Mouse (Mus musculus) heart, embryonic 11.5 days (tissue): ENCODE results near the gene Slc31a1. TPM values are rescaled to one million over a fixed set of nuclear protein-coding genes. Genes with fewer than 3 reads are reported as not detected.

ENCODE experiments used
- ATAC-seq: fragments of 200-750 bp; cut with Nextera tagmentation; replicated peaks from 2 replicates; pipeline ENCODE4 v1.8.0; 2017; ENCODE audit warnings: moderate library complexity; ENCODE audit not compliant: insufficient number of reproducible peaks, low FRiP score, low TSS enrichment
- H3K27ac ChIP-seq: fragments of 300-500 bp; sonication (generic); 2 replicates; pipeline ENCODE4 v1.5.1; 2014; ENCODE audit warnings: mild to moderate bottlenecking, low read depth, low read length
- H3K27me3 ChIP-seq: fragments of 300-500 bp; sonication (generic); 2 replicates; pipeline ENCODE4 v1.6.1; 2014; ENCODE audit warnings: mild to moderate bottlenecking, low read length, mixed read lengths; ENCODE audit not compliant: control insufficient read depth, insufficient read depth
- H3K36me3 ChIP-seq: fragments of 300-500 bp; sonication (generic); 2 replicates; pipeline ENCODE4 v1.6.1; 2014; ENCODE audit warnings: mild to moderate bottlenecking, low read length, moderate library complexity, mixed read lengths; ENCODE audit not compliant: control insufficient read depth, insufficient read depth
- H3K4me1 ChIP-seq: fragments of 300-500 bp; sonication (generic); 2 replicates; pipeline ENCODE4 v1.6.1; 2014; ENCODE audit warnings: low read length; ENCODE audit not compliant: control insufficient read depth, insufficient read depth
- H3K4me2 ChIP-seq: fragments of 300-500 bp; sonication (generic); 2 replicates; pipeline ENCODE4 v1.6.1; 2014; ENCODE audit warnings: mild to moderate bottlenecking, moderate library complexity
- H3K4me3 ChIP-seq: fragments of 300-500 bp; sonication (generic); 2 replicates; pipeline ENCODE4 v1.5.1; 2014; ENCODE audit warnings: low read depth, low read length
- H3K9ac ChIP-seq: fragments of 300-500 bp; sonication (generic); 2 replicates; pipeline ENCODE4 v1.6.1; 2014; ENCODE audit warnings: mild to moderate bottlenecking, low read depth, low read length, moderate library complexity
- H3K9me3 ChIP-seq: fragments of 300-500 bp; sonication (generic); replicated peaks from 2 replicates; pipeline ENCODE4 v1.6.1; 2016; ENCODE audit warnings: low read length; ENCODE audit not compliant: control insufficient read depth
- WGBS: fragments of 180-500 bp; shearing (Covaris S2); extraction: QIAGEN DNeasy Blood & Tissue Kit; methylation state at CpG from one replicate; pipeline ENCODE4 v1.1.7; 2014; ENCODE audit not compliant: insufficient replicate concordance; 5-methylcytosine and 5-hydroxymethylcytosine counted together
- polyA plus RNA-seq: library from polyadenylated mRNA; unstranded; fragments of >200 nt; fragmentation: Nextera tagmentation; extraction: Ambion mirVana; gene quantifications from 2 replicates; pipeline ENCODE4 v1.2.1, GENCODE M21; 2014

Gene Slc31a1
- polyA plus RNA-seq, 1 experiment from 2014 or later = 39.0 TPM

GRCm38 (mm10) chr4:62418448-62418847 lies 57.9 kb downstream of the Slc31a1 start:
- WGBS = 92% methylated on average over 8 of the region's 8 CpGs

GRCm38 (mm10) chr4:62419091-62419490 lies 58.6 kb downstream of the Slc31a1 start:
- H3K4me3 ChIP-seq = no peak overlapping the region
- no peaks in the 10 kb centered on the region for H3K27me3 ChIP-seq
- ATAC-seq = no peak

More at GRCm38 (mm10) chr4:62418448-62418847, 57.9 kb downstream of the Slc31a1 start:
- Histone ChIP-seq H3K4me3 (no peak overlapping the region), H3K4me2 (no peak overlapping the region), H3K9me3 (no peaks in the 10 kb centered on the region), H3K9ac (no peak overlapping the region), H3K36me3 (peaks cover 71% of the 10 kb centered on the region), H3K27ac (no peak overlapping the region), H3K4me1 (no peaks in the 10 kb centered on the region), H3K27me3 (no peaks in the 10 kb centered on the region)
- no peak for ATAC-seq

GRCm38 (mm10) chr4:62425891-62426290 lies 65.4 kb downstream of the Slc31a1 start:
- WGBS = 88% methylated on average over 4 of the region's 4 CpGs
- Histone ChIP-seq H3K4me3 (no peak overlapping the region), H3K4me1 (no peaks in the 10 kb centered on the region), H3K36me3 (peaks cover 31% of the 10 kb centered on the region), H3K27ac (no peak overlapping the region), H3K9ac (no peak overlapping the region), H3K9me3 (no peaks in the 10 kb centered on the region), H3K4me2 (no peak overlapping the region), H3K27me3 (no peaks in the 10 kb centered on the region)
- no peak for ATAC-seq

More at GRCm38 (mm10) chr4:62419091-62419490, 58.6 kb downstream of the Slc31a1 start:
- Histone ChIP-seq H3K9ac (no peak overlapping the region), H3K9me3 (no peaks in the 10 kb centered on the region), H3K4me2 (no peak overlapping the region), H3K27ac (no peak overlapping the region), H3K4me1 (no peaks in the 10 kb centered on the region), H3K36me3 (peaks cover 78% of the 10 kb centered on the region)
- 92% methylated on average over 6 of the region's 6 CpGs for WGBS

- Histone ChIP-seq H3K4me3 (no peak overlapping the region), H3K4me1 (no peaks in the 10 kb centered on the region), H3K9ac (no peak overlapping the region), H3K27ac (no peak overlapping the region), H3K36me3 (peaks cover 11% of the 10 kb centered on the region), H3K4me2 (no peak overlapping the region; the same call in 1 of the 2 replicates), H3K27me3 (no peaks in the 10 kb centered on the region), H3K9me3 (no peaks in the 10 kb centered on the region)
- 57% methylated on average over 17 of the region's 17 CpGs for WGBS
- ATAC-seq = peak; percentile 35; the same call in 1 of the 2 replicates
Measured at GRCm38 (mm10) chr4:62427978-62428758, 67.6 kb downstream of the Slc31a1 start.

GRCm38 (mm10) chr4:62429616-62430015 lies 69.1 kb downstream of the Slc31a1 start:
- H3K27ac ChIP-seq = no peak overlapping the region
- no peak for ATAC-seq
- H3K4me3 ChIP-seq = no peak overlapping the region
- H3K4me2 ChIP-seq = no peak overlapping the region
- H3K9ac ChIP-seq = no peak overlapping the region
- H3K9me3 ChIP-seq = no peaks in the 10 kb centered on the region
- no peaks in the 10 kb centered on the region for H3K36me3 ChIP-seq
- H3K4me1 ChIP-seq = no peaks in the 10 kb centered on the region
- no peaks in the 10 kb centered on the region for H3K27me3 ChIP-seq
- 81% methylated on average over 9 of the region's 9 CpGs for WGBS

- H3K4me2 ChIP-seq = no peak overlapping the region
- no peak overlapping the region for H3K9ac ChIP-seq
- H3K27me3 ChIP-seq = no peaks in the 10 kb centered on the region
- H3K27ac ChIP-seq = no peak overlapping the region
- H3K4me1 ChIP-seq = no peaks in the 10 kb centered on the region
- no peaks in the 10 kb centered on the region for H3K36me3 ChIP-seq
- H3K4me3 ChIP-seq = no peak overlapping the region
- no peak for ATAC-seq
- H3K9me3 ChIP-seq = no peaks in the 10 kb centered on the region
Measured at GRCm38 (mm10) chr4:62430678-62431077, 70.2 kb downstream of the Slc31a1 start.

GRCm38 (mm10) chr4:62431522-62431921 lies 71.0 kb downstream of the Slc31a1 start:
- Histone ChIP-seq H3K27me3 (no peaks in the 10 kb centered on the region), H3K4me1 (no peaks in the 10 kb centered on the region), H3K4me3 (no peak overlapping the region), H3K4me2 (no peak overlapping the region), H3K36me3 (no peaks in the 10 kb centered on the region), H3K9me3 (no peaks in the 10 kb centered on the region), H3K9ac (no peak overlapping the region), H3K27ac (no peak overlapping the region)
- WGBS = 69% methylated on average over 4 of the region's 4 CpGs
- ATAC-seq = no peak; the same call in 1 of the 2 replicates

- WGBS = 70% methylated on average over 7 of the region's 7 CpGs
- Histone ChIP-seq H3K36me3 (no peaks in the 10 kb centered on the region), H3K9ac (no peak overlapping the region), H3K27me3 (no peaks in the 10 kb centered on the region), H3K4me1 (no peaks in the 10 kb centered on the region), H3K9me3 (no peaks in the 10 kb centered on the region), H3K4me2 (no peak overlapping the region), H3K4me3 (no peak overlapping the region), H3K27ac (no peak overlapping the region)
- no peak for ATAC-seq
Measured at GRCm38 (mm10) chr4:62433939-62434870, 73.7 kb downstream of the Slc31a1 start.
